ENCODE assay signal across 9 mouse cellular contexts in genomic region chr1:119674984-119675383, GRCm38 (mm10). TPM values are rescaled to one million over a fixed set of nuclear protein-coding genes. Genes with fewer than 3 reads are reported as not detected.
A peak's percentile ranks its signal among the peaks of the same experiment; 100 is the strongest.
DNase-seq lines count a peak whose midpoint lies in the region; ATAC-seq lines count a peak whose summit lies in the region.
"Had no signal": no experiment of that assay in that cellular context is flagged by ENCODE, and none has a peak within 500 bp of the region (broad histone marks: within the 10 kb centered on the region; RNA-seq: fewer than 3 reads in every experiment).

No protein-coding gene starts in this region.

- no peak overlapping the region for H3K27ac ChIP-seq in embryonic facial prominence, embryonic 14.5 days (replicated peaks; ENCODE audit: low read depth, low read length)
- H3K27ac ChIP-seq: limb, embryonic 12.5 days had no signal

- DNase-seq in frontal cortex, adult 2 months (ENCODE audit: extremely low spot score in 1 of 2, low spot score in 1 of 2): peak; percentile 2 to 62
- no peak for DNase-seq in frontal cortex, postnatal 10 days (ENCODE audit: low spot score in 2 of 2)
- DNase-seq in urinary bladder, postnatal 25 days (ENCODE audit: low spot score): peak; percentile 17
- no peak for DNase-seq in urinary bladder, postnatal 4 days (ENCODE audit: low spot score in 2 of 2)
- peak; percentile 46 for DNase-seq in embryonic facial prominence, embryonic 14.5 days (ENCODE audit: low spot score)
- peak; percentile 39 to 72 for DNase-seq in kidney, postnatal 36 days

- H3K4me1 ChIP-seq in embryonic facial prominence, embryonic 14.5 days (ENCODE audit: control insufficient read depth, insufficient read depth, low read length): no peaks in the 10 kb centered on the region
- H3K4me1 ChIP-seq: limb, embryonic 12.5 days had no signal

- no peaks in the 10 kb centered on the region for H3K9me3 ChIP-seq in embryonic facial prominence, embryonic 14.5 days (ENCODE audit: control insufficient read depth, low read length)
- H3K9me3 ChIP-seq: limb, embryonic 12.5 days had no signal

- no peak overlapping the region for H3K4me3 ChIP-seq in embryonic facial prominence, embryonic 14.5 days (ENCODE audit: low read depth, low read length)
- H3K4me3 ChIP-seq: limb, embryonic 12.5 days had no signal

- no peak for ATAC-seq in embryonic facial prominence, embryonic 14.5 days (ENCODE audit: low read depth)
- peak; percentile 93 for ATAC-seq in megakaryocyte progenitor cell, adult 5-6 weeks (replicated peaks; ENCODE audit: poor library complexity)
- ATAC-seq in activated CD4-positive, CD25-positive, alpha-beta regulatory T cell, adult 4 months: no peak

- no peaks in the 10 kb centered on the region for H3K27me3 ChIP-seq in embryonic facial prominence, embryonic 14.5 days (replicated peaks; ENCODE audit: control insufficient read depth, insufficient read depth, low read length)
- H3K27me3 ChIP-seq: limb, embryonic 12.5 days had no signal

- no peak overlapping the region for H3K9ac ChIP-seq in embryonic facial prominence, embryonic 14.5 days (ENCODE audit: low read depth, low read length)
- H3K9ac ChIP-seq: limb, embryonic 12.5 days had no signal

- H3K4me2 ChIP-seq in embryonic facial prominence, embryonic 14.5 days (ENCODE audit: low read depth, low read length): no peak overlapping the region
- H3K4me2 ChIP-seq: limb, embryonic 12.5 days had no signal

- peaks cover 21% of the 10 kb centered on the region; the same call in 1 of the 2 replicates for H3K36me3 ChIP-seq in embryonic facial prominence, embryonic 14.5 days (ENCODE audit: control insufficient read depth, insufficient read depth, low read length)

- 71% methylated on average over 1 of the region's 1 CpGs for WGBS in embryonic facial prominence, embryonic 14.5 days

RNA-seq across cellular contexts. Expression of gene Epb41l5, which starts 26.2 kb away (rescaled TPM):
- polyA plus RNA-seq in frontal cortex, adult 2 months (2012; rRNA removed): 6.1 TPM in 2 replicates
- 15.0 and 15.5 TPM in 2 replicates for polyA plus RNA-seq in embryonic facial prominence, embryonic 14.5 days (2014; fragmentation: Nextera tagmentation; extraction: Ambion mirVana)
- total RNA-seq in megakaryocyte progenitor cell, adult 5-6 weeks (2015): 0.20 and 1.7 TPM in 2 replicates
- total RNA-seq in megakaryocyte progenitor cell, adult 5-6 weeks (2017): 0.75 and 1.0 TPM in 2 replicates
- polyA plus RNA-seq in activated CD4-positive, CD25-positive, alpha-beta regulatory T cell, adult 4 months (2017; shearing (Covaris generic)): under 1 TPM; 0.19 to 0.37 TPM

Comparison
In these comparisons a context has a peak if more than half of its experiments do, and no peak if none do; other contexts are left out.
1. DNase-seq: peak in frontal cortex, adult 2 months (2 of 2), urinary bladder, postnatal 25 days (single experiment), embryonic facial prominence, embryonic 14.5 days (single experiment) and kidney, postnatal 36 days (2 of 2); none in frontal cortex, postnatal 10 days (0 of 2) and urinary bladder, postnatal 4 days (0 of 2).